Mouse (Mus musculus) MEL (cell line): ENCODE results near the gene Ncoa7. TPM values are rescaled to one million over a fixed set of nuclear protein-coding genes. Genes with fewer than 3 reads are reported as not detected.

ENCODE experiments used
- DNase-seq: peaks from one replicate; pipeline ENCODE4 v3.0.0; 2011; ENCODE audit warnings: low read depth, low spot score
- H3K27ac ChIP-seq: 2 replicates; pipeline ENCODE4 v1.5.1; 2012; ENCODE audit warnings: low read depth, mild to moderate bottlenecking, control low read depth, low read length, moderate library complexity; ENCODE audit not compliant: control insufficient read depth
- H3K27me3 ChIP-seq, 2 experiments: fragments of 150-350 bp in 1 of 2; sonication (generic) in 1 of 2; 2 replicates each; pipeline ENCODE4 v1.6.1; 2012; ENCODE audit warnings: low read length in 2 of 2, mild to moderate bottlenecking in 2 of 2, improper control_type of control experiment in 1 of 2, moderate library complexity in 1 of 2; ENCODE audit not compliant: insufficient read depth in 2 of 2, control insufficient read depth in 1 of 2
- H3K36me3 ChIP-seq, 2 experiments: 2 replicates each; pipeline ENCODE4 v1.6.1; 2012 to 2014; ENCODE audit warnings: low read length in 2 of 2, improper control_type of control experiment in 1 of 2, inconsistent platforms in 1 of 2, mild to moderate bottlenecking in 1 of 2; ENCODE audit not compliant: insufficient read depth in 2 of 2, control insufficient read depth in 1 of 2
- H3K4me1 ChIP-seq, 2 experiments: fragments of 150-350 bp in 1 of 2; sonication (generic) in 1 of 2; 2 replicates each; pipeline ENCODE4 v1.6.1; 2012; ENCODE audit warnings: low read length in 2 of 2, improper control_type of control experiment in 1 of 2, mild to moderate bottlenecking in 1 of 2; ENCODE audit not compliant: insufficient read depth in 2 of 2, control insufficient read depth in 1 of 2
- H3K4me3 ChIP-seq, 2 experiments: fragments of 150-350 bp in 1 of 2; sonication (generic) in 1 of 2; 2 replicates each; pipeline ENCODE4 v1.5.1; 2012; ENCODE audit warnings: low read depth in 2 of 2, low read length in 2 of 2, mild to moderate bottlenecking in 2 of 2, moderate library complexity in 2 of 2, control low read depth in 1 of 2, improper control_type of control experiment in 1 of 2; ENCODE audit not compliant: control insufficient read depth in 1 of 2, insufficient read depth in 1 of 2
- H3K79me2 ChIP-seq: 2 replicates; pipeline ENCODE4 v1.6.1; 2012; ENCODE audit warnings: mild to moderate bottlenecking, low read length, moderate library complexity; ENCODE audit not compliant: control insufficient read depth, poor library complexity, insufficient read depth
- H3K9ac ChIP-seq: 2 replicates; pipeline ENCODE4 v1.6.1; 2012; ENCODE audit warnings: low read depth, mild to moderate bottlenecking, control low read depth, low read length, moderate library complexity; ENCODE audit not compliant: control insufficient read depth, poor library complexity, severe bottlenecking
- H3K9me3 ChIP-seq: fragments of 150-350 bp; sonication (generic); replicated peaks from 2 replicates; pipeline ENCODE4 v1.6.1; 2012; ENCODE audit warnings: mild to moderate bottlenecking, low read length, improper control_type of control experiment, moderate library complexity; ENCODE audit not compliant: insufficient read depth
- BHLHE40 ChIP-seq: IDR thresholded peaks from 2 replicates; pipeline ENCODE4 v1.6.1; 2012; ENCODE audit warnings: low read depth, mild to moderate bottlenecking, inconsistent platforms, low read length, improper control_type of control experiment, borderline replicate concordance
- CHD2 ChIP-seq: IDR thresholded peaks from 2 replicates; pipeline ENCODE4 v1.6.1; 2011; ENCODE audit warnings: low read length, improper control_type of control experiment
- E2F4 ChIP-seq: IDR thresholded peaks from 2 replicates; pipeline ENCODE4 v1.6.1; 2011; ENCODE audit warnings: low read depth, low read length, improper control_type of control experiment, borderline replicate concordance
- ELF1 ChIP-seq: IDR thresholded peaks from 2 replicates; pipeline ENCODE4 v1.6.1; 2014; ENCODE audit warnings: low read depth, mild to moderate bottlenecking, inconsistent platforms, low read length, improper control_type of control experiment, moderate library complexity
- ETS1 ChIP-seq: IDR thresholded peaks from 2 replicates; pipeline ENCODE4 v1.6.1; 2012; ENCODE audit warnings: low read depth, mild to moderate bottlenecking, inconsistent platforms, low read length, improper control_type of control experiment, moderate library complexity
- GABPA ChIP-seq: IDR thresholded peaks from 2 replicates; pipeline ENCODE4 v1.6.1; 2012; ENCODE audit warnings: low read depth, mild to moderate bottlenecking, inconsistent platforms, low read length, improper control_type of control experiment, moderate library complexity
- GATA1 ChIP-seq: IDR thresholded peaks from 2 replicates; pipeline ENCODE4 v1.6.1; 2011; ENCODE audit warnings: low read depth, low read length, improper control_type of control experiment
- KAT2A ChIP-seq: conservative IDR thresholded peaks from 2 replicates; pipeline ENCODE4 v1.6.1; 2012; ENCODE audit warnings: low read depth, low read length, improper control_type of control experiment, inconsistent platforms
- MYB ChIP-seq: IDR thresholded peaks from 2 replicates; pipeline ENCODE4 v1.6.1; 2011; ENCODE audit warnings: mild to moderate bottlenecking, low read depth, low read length, improper control_type of control experiment
- MYC ChIP-seq: IDR thresholded peaks from 2 replicates; pipeline ENCODE4 v1.6.1; 2011; ENCODE audit warnings: low read depth, mild to moderate bottlenecking, low read length, improper control_type of control experiment, moderate library complexity
- NELFE ChIP-seq: IDR thresholded peaks from 2 replicates; pipeline ENCODE4 v1.6.1; 2011; ENCODE audit warnings: low read depth, low read length, improper control_type of control experiment
- NRF1 ChIP-seq: IDR thresholded peaks from 2 replicates; pipeline ENCODE4 v1.6.1; 2014; ENCODE audit warnings: low read depth, mild to moderate bottlenecking, inconsistent platforms, low read length, improper control_type of control experiment, moderate library complexity; ENCODE audit not compliant: poor library complexity, insufficient read depth, severe bottlenecking
- POLR2AphosphoS2 ChIP-seq: IDR thresholded peaks from 2 replicates; pipeline ENCODE4 v1.6.1; 2011; ENCODE audit warnings: low read length, improper control_type of control experiment
- POLR2AphosphoS5 ChIP-seq: IDR thresholded peaks from 2 replicates; pipeline ENCODE4 v1.6.1; 2012; ENCODE audit warnings: low read depth, borderline replicate concordance, mild to moderate bottlenecking, inconsistent platforms, low read length, moderate library complexity, mixed read lengths
- RCOR1 ChIP-seq: IDR thresholded peaks from 2 replicates; pipeline ENCODE4 v1.6.1; 2012; ENCODE audit warnings: low read depth, mild to moderate bottlenecking, inconsistent platforms, low read length, improper control_type of control experiment
- SIN3A ChIP-seq: IDR thresholded peaks from 2 replicates; pipeline ENCODE4 v1.6.1; 2012; ENCODE audit warnings: low read length, improper control_type of control experiment, inconsistent platforms
- TAL1 ChIP-seq: IDR thresholded peaks from 2 replicates; pipeline ENCODE4 v1.6.1; 2012; ENCODE audit warnings: mild to moderate bottlenecking, inconsistent platforms, low read length, moderate library complexity, mixed read lengths
- TBP ChIP-seq: IDR thresholded peaks from 2 replicates; pipeline ENCODE4 v1.8.0; 2011; ENCODE audit warnings: low read depth, low read length, improper control_type of control experiment
- TCF12 ChIP-seq: IDR thresholded peaks from 2 replicates; pipeline ENCODE4 v1.6.1; 2014; ENCODE audit warnings: low read depth, mild to moderate bottlenecking, inconsistent platforms, low read length, improper control_type of control experiment, moderate library complexity
- UBTF ChIP-seq: IDR thresholded peaks from 2 replicates; pipeline ENCODE4 v1.6.1; 2012; ENCODE audit warnings: low read depth, mild to moderate bottlenecking, inconsistent platforms, low read length, improper control_type of control experiment, moderate library complexity, borderline replicate concordance; ENCODE audit not compliant: insufficient read depth
- USF2 ChIP-seq, 2 experiments: IDR thresholded peaks; 2 replicates each; pipeline ENCODE4 v1.6.1; 2011 to 2012; ENCODE audit warnings: improper control_type of control experiment in 2 of 2, low read length in 2 of 2, borderline replicate concordance in 1 of 2, inconsistent platforms in 1 of 2, low read depth in 1 of 2, mild to moderate bottlenecking in 1 of 2; ENCODE audit not compliant: insufficient read depth in 1 of 2
- ZC3H11A ChIP-seq: IDR thresholded peaks from 2 replicates; pipeline ENCODE4 v1.6.1; 2012; ENCODE audit warnings: low read depth, mild to moderate bottlenecking, inconsistent platforms, low read length, improper control_type of control experiment
- polyA plus RNA-seq, 2 experiments: library from polyadenylated mRNA; stranded (reverse) in 1 of 2; unstranded in 1 of 2; fragments of >175 nt in 1 of 2; fragments of >200 nt in 1 of 2; gene quantifications; 2 replicates each; pipeline versions ENCODE4 v1.2.1 to v1.2.4; 2012; ENCODE audit warnings: low replicate concordance in 2 of 2, low read depth in 1 of 2; ENCODE audit not compliant: insufficient read length in 2 of 2, insufficient read depth in 1 of 2, missing spikeins in 1 of 2
- total RNA-seq: library from RNA; depleted of rRNA; stranded (reverse); fragments of 300-350 nt; gene quantifications from 2 replicates; pipeline ENCODE4 v1.2.3, GENCODE M21; 2012

Ncoa7 gene
- total and polyA plus RNA-seq, 3 experiments, result 1.7 to 64.9 (median 4.2) TPM

- no peaks in the 10 kb centered on the region for H3K9me3 ChIP-seq
- H3K4me1 ChIP-seq, result no peaks in the 10 kb centered on the region
- no peak overlapping the region for H3K4me3 ChIP-seq
- no peak for TF ChIP-seq UBTF
- no peak for TF ChIP-seq USF2 (IDR thresholded peaks at IDR 0.05; ENCODE audit: borderline replicate concordance in 1 of 2, insufficient read depth in 1 of 2, low read depth in 1 of 2, low read length in 2 of 2)
- TF ChIP-seq MYB, result no peak
- TF ChIP-seq SIN3A, result no peak
- no peak for TF ChIP-seq KAT2A
- TF ChIP-seq BHLHE40, result no peak
- TF ChIP-seq ELF1, result no peak
- TF ChIP-seq NRF1, result no peak
- TF ChIP-seq TAL1, result no peak
- no peak for TF ChIP-seq MYC
- TF ChIP-seq POLR2AphosphoS5, result no peak
- TF ChIP-seq GABPA, result no peak
- TF ChIP-seq RCOR1, result no peak
- no peak for TF ChIP-seq TBP
- no peak for TF ChIP-seq TCF12
- TF ChIP-seq GATA1, result no peak
- no peak for TF ChIP-seq POLR2AphosphoS2
- no peak for TF ChIP-seq ETS1
- TF ChIP-seq, all 39 proteins: peak for 0
- Histone ChIP-seq H3K27me3 (no peaks in the 10 kb centered on the region), H3K79me2 (no peaks in the 10 kb centered on the region), H3K27ac (no peak overlapping the region), H3K36me3 (no peaks in the 10 kb centered on the region), H3K9ac (no peak overlapping the region)
- DNase-seq, result no peak
Measured at GRCm38 (mm10) chr10:30778240-30778639, 24.9 kb downstream of the Ncoa7 start.

- TF ChIP-seq E2F4 (no peak), ETS1 (no peak), MYB (no peak), NRF1 (no peak), NELFE (no peak), KAT2A (no peak), TCF12 (no peak), CHD2 (no peak), ZC3H11A (no peak), UBTF (no peak)
- Histone ChIP-seq H3K27ac (no peak overlapping the region), H3K27me3 (no peaks in the 10 kb centered on the region), H3K9me3 (no peaks in the 10 kb centered on the region), H3K9ac (no peak overlapping the region), H3K36me3 (no peaks in the 10 kb centered on the region), H3K79me2 (no peaks in the 10 kb centered on the region), H3K4me3 (no peak overlapping the region), H3K4me1 (no peaks in the 10 kb centered on the region)
- DNase-seq, result no peak
Measured at GRCm38 (mm10) chr10:30775987-30776386, 27.1 kb downstream of the Ncoa7 start.
